Mouse (Mus musculus) intestine, embryonic 16.5 days (tissue): ENCODE results near the gene Adam22. TPM values are rescaled to one million over a fixed set of nuclear protein-coding genes. Genes with fewer than 3 reads are reported as not detected.

ENCODE experiments used
- ATAC-seq: fragments of 200-750 bp; cut with Nextera tagmentation; 2 replicates; pipeline ENCODE4 v1.8.0; 2017; ENCODE audit warnings: moderate TSS enrichment, moderate library complexity
- H3K27ac ChIP-seq: fragments of 300-500 bp; sonication (generic); 2 replicates; pipeline ENCODE4 v1.5.1; 2014; ENCODE audit warnings: mild to moderate bottlenecking, low read length
- H3K27me3 ChIP-seq: fragments of 300-500 bp; sonication (generic); replicated peaks from 2 replicates; pipeline ENCODE4 v1.6.1; 2014; ENCODE audit warnings: low read length, control low read depth, mixed read lengths; ENCODE audit not compliant: control insufficient read depth, insufficient read depth
- H3K36me3 ChIP-seq: fragments of 300-500 bp; sonication (generic); 2 replicates; pipeline ENCODE4 v1.6.1; 2014; ENCODE audit warnings: low read length, control low read depth; ENCODE audit not compliant: control insufficient read depth, insufficient read depth
- H3K4me1 ChIP-seq: fragments of 300-500 bp; sonication (generic); 2 replicates; pipeline ENCODE4 v1.6.1; 2014; ENCODE audit warnings: low read length, control low read depth, mixed read lengths; ENCODE audit not compliant: control insufficient read depth, insufficient read depth
- H3K4me2 ChIP-seq: fragments of 300-500 bp; sonication (generic); 2 replicates; pipeline ENCODE4 v1.6.1; 2014; ENCODE audit warnings: low read depth, low read length, control low read depth
- H3K4me3 ChIP-seq: fragments of 300-500 bp; sonication (generic); 2 replicates; pipeline ENCODE4 v1.5.1; 2014; ENCODE audit warnings: mild to moderate bottlenecking, low read length
- H3K9ac ChIP-seq: fragments of 300-500 bp; sonication (generic); 2 replicates; pipeline ENCODE4 v1.6.1; 2014; ENCODE audit warnings: low read depth, low read length
- H3K9me3 ChIP-seq: fragments of 300-500 bp; sonication (generic); 2 replicates; pipeline ENCODE4 v1.6.1; 2016; ENCODE audit warnings: low read length, control low read depth; ENCODE audit not compliant: control insufficient read depth
- WGBS: fragments of 180-500 bp; shearing (Covaris S2); extraction: QIAGEN DNeasy Blood & Tissue Kit; methylation state at CpG from one replicate; pipeline ENCODE4 v1.1.7; 2014; 5-methylcytosine and 5-hydroxymethylcytosine counted together
- polyA plus RNA-seq: library from polyadenylated mRNA; unstranded; fragments of >200 nt; fragmentation: Nextera tagmentation; extraction: Ambion mirVana; gene quantifications from 2 replicates; pipeline ENCODE4 v1.2.1, GENCODE M21; 2015

Adam22 gene
- polyA plus RNA-seq, 1 experiment from 2014 or later = 2.8 TPM

GRCm38 (mm10) chr5:8094921-8095320 is 273.0 kb downstream of the Adam22 start:
- Histone ChIP-seq H3K27me3 (no peaks in the 10 kb centered on the region), H3K27ac (no peak overlapping the region), H3K4me2 (no peak overlapping the region), H3K4me1 (no peaks in the 10 kb centered on the region), H3K9ac (no peak overlapping the region), H3K4me3 (no peak overlapping the region), H3K36me3 (no peaks in the 10 kb centered on the region), H3K9me3 (no peaks in the 10 kb centered on the region)
- 78% methylated on average over 5 of the region's 5 CpGs for WGBS
- ATAC-seq = no peak

GRCm38 (mm10) chr5:8088147-8088546 is 279.8 kb downstream of the Adam22 start:
- no peak overlapping the region for H3K4me2 ChIP-seq
- H3K4me3 ChIP-seq = no peak overlapping the region
- ATAC-seq = no peak
- H3K9me3 ChIP-seq = no peaks in the 10 kb centered on the region
- H3K4me1 ChIP-seq = no peaks in the 10 kb centered on the region
- H3K36me3 ChIP-seq = no peaks in the 10 kb centered on the region
- no peak overlapping the region for H3K9ac ChIP-seq
- no peaks in the 10 kb centered on the region for H3K27me3 ChIP-seq
- H3K27ac ChIP-seq = no peak overlapping the region
- WGBS = 87% methylated on average over 3 of the region's 3 CpGs

GRCm38 (mm10) chr5:8085661-8086060 is 282.3 kb downstream of the Adam22 start:
- ATAC-seq = no peak
- H3K9ac ChIP-seq = no peak overlapping the region
- H3K4me1 ChIP-seq = no peaks in the 10 kb centered on the region
- H3K4me3 ChIP-seq = no peak overlapping the region
- no peak overlapping the region for H3K27ac ChIP-seq
- H3K9me3 ChIP-seq = no peaks in the 10 kb centered on the region
- no peaks in the 10 kb centered on the region for H3K36me3 ChIP-seq
- H3K4me2 ChIP-seq = no peak overlapping the region
- H3K27me3 ChIP-seq = no peaks in the 10 kb centered on the region
- WGBS = 87% methylated on average over 3 of the region's 3 CpGs

- Histone ChIP-seq H3K36me3 (no peaks in the 10 kb centered on the region), H3K27ac (no peak overlapping the region), H3K9me3 (no peaks in the 10 kb centered on the region), H3K4me2 (no peak overlapping the region), H3K4me3 (no peak overlapping the region), H3K9ac (no peak overlapping the region), H3K27me3 (no peaks in the 10 kb centered on the region), H3K4me1 (no peaks in the 10 kb centered on the region)
- WGBS = 73% methylated on average over 20 of the region's 20 CpGs
- ATAC-seq = no peak
Observed at GRCm38 (mm10) chr5:8082800-8083509, 285.0 kb downstream of the Adam22 start.

- Histone ChIP-seq H3K27me3 (no peaks in the 10 kb centered on the region), H3K27ac (no peak overlapping the region), H3K9ac (no peak overlapping the region), H3K9me3 (no peaks in the 10 kb centered on the region), H3K36me3 (0 out of 2 replicates have a peak, but pooled peaks cover 2% of the 10 kb centered on the region), H3K4me2 (no peak overlapping the region), H3K4me1 (0 out of 2 replicates have a peak, but pooled peaks cover 3% of the 10 kb centered on the region), H3K4me3 (no peak overlapping the region)
- WGBS = 79% methylated on average over 8 of the region's 8 CpGs
- ATAC-seq = no peak
Observed at GRCm38 (mm10) chr5:8077481-8077880, 290.5 kb downstream of the Adam22 start.

- H3K4me1 ChIP-seq = 0 out of 2 replicates have a peak, but pooled peaks cover 3% of the 10 kb centered on the region
- WGBS = 90% methylated on average over 9 of the region's 9 CpGs
- 0 out of 2 replicates have a peak, but pooled peaks cover 2% of the 10 kb centered on the region for H3K36me3 ChIP-seq
- ATAC-seq = no peak
- H3K27me3 ChIP-seq = no peaks in the 10 kb centered on the region
- no peak overlapping the region for H3K27ac ChIP-seq
- H3K4me3 ChIP-seq = no peak overlapping the region
- no peaks in the 10 kb centered on the region for H3K9me3 ChIP-seq
- no peak overlapping the region for H3K9ac ChIP-seq
- no peak overlapping the region for H3K4me2 ChIP-seq
Observed at GRCm38 (mm10) chr5:8073901-8074561, 293.9 kb downstream of the Adam22 start.

GRCm38 (mm10) chr5:8073406-8073805 is 294.6 kb downstream of the Adam22 start:
- H3K4me3 ChIP-seq = no peak overlapping the region
- no peak overlapping the region for H3K9ac ChIP-seq
- ATAC-seq = no peak
- 0 out of 2 replicates have a peak, but pooled peaks cover 2% of the 10 kb centered on the region for H3K36me3 ChIP-seq
- no peak overlapping the region for H3K27ac ChIP-seq
- no peaks in the 10 kb centered on the region for H3K9me3 ChIP-seq
- no peaks in the 10 kb centered on the region for H3K27me3 ChIP-seq
- 0 out of 2 replicates have a peak, but pooled peaks cover 3% of the 10 kb centered on the region for H3K4me1 ChIP-seq
- H3K4me2 ChIP-seq = no peak overlapping the region
- 90% methylated on average over 9 of the region's 9 CpGs for WGBS

GRCm38 (mm10) chr5:8063207-8063606 is 304.8 kb downstream of the Adam22 start:
- peak; percentile 64 for ATAC-seq

GRCm38 (mm10) chr5:8062469-8062868 is 305.5 kb downstream of the Adam22 start:
- no peak overlapping the region for H3K27ac ChIP-seq
- peaks cover 3% of the 10 kb centered on the region for H3K4me1 ChIP-seq
- no peak overlapping the region for H3K4me2 ChIP-seq
- no peak overlapping the region for H3K9ac ChIP-seq
- 95% methylated on average over 2 of the region's 2 CpGs for WGBS
- H3K9me3 ChIP-seq = no peaks in the 10 kb centered on the region
- H3K36me3 ChIP-seq = peaks cover 29% of the 10 kb centered on the region
- H3K27me3 ChIP-seq = no peaks in the 10 kb centered on the region
- no peak for ATAC-seq
- no peak overlapping the region for H3K4me3 ChIP-seq

More at GRCm38 (mm10) chr5:8063207-8063606, 304.8 kb downstream of the Adam22 start:
- no peak overlapping the region for H3K27ac ChIP-seq
- H3K36me3 ChIP-seq = peaks cover 29% of the 10 kb centered on the region
- H3K27me3 ChIP-seq = no peaks in the 10 kb centered on the region
- 69% methylated on average over 6 of the region's 6 CpGs for WGBS
- H3K4me1 ChIP-seq = no peaks in the 10 kb centered on the region
- H3K4me2 ChIP-seq = no peak overlapping the region
- H3K9ac ChIP-seq = no peak overlapping the region
- no peak overlapping the region for H3K4me3 ChIP-seq
- no peaks in the 10 kb centered on the region for H3K9me3 ChIP-seq
